In genomic region chr7:98774597-98774996, GRCm38 (mm10) we compare ENCODE assay signal across 17 mouse cellular contexts.
DNase-seq lines count a peak whose midpoint lies in the region; ATAC-seq and TF ChIP-seq lines count a peak whose summit lies in the region.
"Had no signal": no experiment of that assay in that cellular context is flagged by ENCODE, and none has a peak within 500 bp of the region (broad histone marks: within the 10 kb centered on the region; RNA-seq: fewer than 3 reads in every experiment).

No protein-coding gene starts in this region.

- TF ChIP-seq EP300 in MEL (IDR thresholded peaks at IDR 0.05; ENCODE audit: low read depth in 1 of 2, low read length in 2 of 2) = no peak

- H3K9ac ChIP-seq in MEL (ENCODE audit: control insufficient read depth, low read depth, low read length, poor library complexity, severe bottlenecking) = no peak overlapping the region
- H3K9ac ChIP-seq: heart, embryonic 15.5 days; hindbrain, embryonic 13.5 days; midbrain, embryonic 12.5 days had no signal

- no peak for ATAC-seq in inflammation-experienced regulatory T-cells, adult 6 months

- no peaks in the 10 kb centered on the region for H3K9me3 ChIP-seq in MEL (replicated peaks; ENCODE audit: insufficient read depth, low read length)
- H3K9me3 ChIP-seq: heart, embryonic 15.5 days; hindbrain, embryonic 13.5 days; midbrain, embryonic 12.5 days had no signal

- no peak overlapping the region for H3K27ac ChIP-seq in left cerebral cortex, adult 2 months
- H3K27ac ChIP-seq in MEL (ENCODE audit: control insufficient read depth, low read depth, low read length) = no peak overlapping the region
- H3K27ac ChIP-seq: heart, embryonic 15.5 days; hindbrain, embryonic 13.5 days; midbrain, embryonic 12.5 days had no signal

- peak; percentile 5 for TF ChIP-seq RAD21 in MEL (IDR thresholded peaks at IDR 0.05; ENCODE audit: low read depth, low read length)

- no peaks in the 10 kb centered on the region for H3K79me2 ChIP-seq in MEL (ENCODE audit: control insufficient read depth, insufficient read depth, low read length, poor library complexity)

- no peak for TF ChIP-seq POLR2A in MEL (IDR thresholded peaks at IDR 0.05; ENCODE audit: control insufficient read depth in 1 of 2, insufficient read depth in 1 of 2, low read depth in 1 of 2, low read length in 2 of 2, poor library complexity in 1 of 2)

- no peaks in the 10 kb centered on the region for H3K36me3 ChIP-seq in MEL (ENCODE audit: control insufficient read depth in 1 of 2, insufficient read depth in 2 of 2, low read length in 2 of 2)
- H3K36me3 ChIP-seq in splenic B cell, adult 2 months (ENCODE audit: control insufficient read depth, insufficient read depth, low read length, poor library complexity, severe bottlenecking) = no peaks in the 10 kb centered on the region
- H3K36me3 ChIP-seq: heart, embryonic 15.5 days; hindbrain, embryonic 13.5 days; midbrain, embryonic 12.5 days had no signal

- no peak for DNase-seq in left cerebral cortex, adult 2 months (ENCODE audit: extremely low spot score in 1 of 2, low spot score in 2 of 2)
- no peak for DNase-seq in left cerebral cortex, postnatal 36 days (ENCODE audit: low spot score in 2 of 2)
- peak; percentile 8 for DNase-seq in thymus, postnatal 14 days
- DNase-seq in thymus, adult 18-20 months = no peak
- peak; percentile 54 for DNase-seq in MEL (ENCODE audit: low read depth, low spot score)
- DNase-seq in splenic B cell, adult 2 months (ENCODE audit: low read depth, low spot score) = peak; percentile 18
- no peak for DNase-seq in yolk sac, embryonic 10.5 days (ENCODE audit: low spot score)
- DNase-seq: cerebellum, postnatal 10 days; kidney, adult 8-10 months; left cerebral cortex, postnatal 4 days; lung, postnatal 4 days; thymus, postnatal 25 days had no signal

- intact Hi-C loops in left cerebral cortex, adult 2 months (cut with DNase I) = loop anchor here (10.0 kb wide), 1 partner anchor 300 kb away; no protein-coding TSS in a partner anchor
- intact Hi-C loops in left cerebral cortex, postnatal 36 days (cut with DNase I) = no loop called here

- no peaks in the 10 kb centered on the region for H3K27me3 ChIP-seq in MEL (ENCODE audit: control insufficient read depth in 1 of 2, insufficient read depth in 2 of 2, low read length in 2 of 2)
- no peaks in the 10 kb centered on the region for H3K27me3 ChIP-seq in splenic B cell, adult 2 months (ENCODE audit: control insufficient read depth, insufficient read depth, low read length, poor library complexity, severe bottlenecking)
- H3K27me3 ChIP-seq: midbrain, embryonic 12.5 days had no signal

- H3K4me3 ChIP-seq in left cerebral cortex, adult 2 months = no peak overlapping the region
- no peak overlapping the region for H3K4me3 ChIP-seq in MEL (ENCODE audit: control insufficient read depth in 1 of 2, insufficient read depth in 1 of 2, low read depth in 2 of 2, low read length in 2 of 2)
- H3K4me3 ChIP-seq: heart, embryonic 15.5 days; hindbrain, embryonic 13.5 days; midbrain, embryonic 12.5 days; myocyte had no signal

- peaks cover 3 to 9% of the 10 kb centered on the region in 2 experiments; a peak in 3 of 4 replicates for H3K4me1 ChIP-seq in MEL (ENCODE audit: control insufficient read depth in 1 of 2, insufficient read depth in 2 of 2, low read length in 2 of 2)
- H3K4me1 ChIP-seq: hindbrain, embryonic 13.5 days had no signal

- TF ChIP-seq CTCF in left cerebral cortex, adult 2 months (IDR thresholded peaks at IDR 0.05) = peak; percentile 39
- peak; percentile 62 to 92 (median 77) for TF ChIP-seq CTCF in MEL (IDR thresholded peaks at IDR 0.05 in 2 of 3, conservative IDR thresholded peaks at IDR 0.05 in 1 of 3; ENCODE audit: control insufficient read depth in 1 of 3, insufficient read depth in 1 of 3, low read depth in 2 of 3, low read length in 3 of 3, poor library complexity in 1 of 3, severe bottlenecking in 1 of 3)

TF ChIP-seq in MEL, 35 proteins besides CTCF, POLR2A, EP300 and RAD21:
- TF ChIP-seq SMC3 (IDR thresholded peaks at IDR 0.05; ENCODE audit: low read depth, low read length) (peak; percentile 38; the same call in 1 of the 2 replicates), ZC3H11A (IDR thresholded peaks at IDR 0.05; ENCODE audit: low read depth, low read length) (no peak)

Comparison
In these comparisons a context has a peak if more than half of its experiments do, and no peak if none do; other contexts are left out.
1. DNase-seq: peak in thymus, postnatal 14 days (single experiment), MEL (single experiment) and splenic B cell, adult 2 months (single experiment); none in left cerebral cortex, adult 2 months (0 of 2), left cerebral cortex, postnatal 36 days (0 of 2), thymus, adult 18-20 months (0 of 2) and yolk sac, embryonic 10.5 days (single experiment).